Mouse (Mus musculus) kidney, postnatal 0 days (tissue): Measurements from ENCODE around the gene Edn1. TPM values are rescaled to one million over a fixed set of nuclear protein-coding genes. Genes with fewer than 3 reads are reported as not detected.

ENCODE experiments used
- ATAC-seq: fragments of 200-750 bp; cut with Nextera tagmentation; replicated peaks from 2 replicates; pipeline ENCODE4 v1.8.0; 2017; ENCODE audit warnings: low read depth, moderate number of reproducible peaks, moderate TSS enrichment, moderate library complexity; ENCODE audit not compliant: low FRiP score
- DNase-seq: peaks from one replicate; pipeline ENCODE4 v3.0.0-alpha.2; 2016; ENCODE audit warnings: low spot score
- H3K27ac ChIP-seq: fragments of 300-500 bp; sonication (generic); 2 replicates; pipeline ENCODE4 v1.5.1; 2014; ENCODE audit warnings: mild to moderate bottlenecking
- H3K27me3 ChIP-seq: fragments of 300-500 bp; sonication (generic); 2 replicates; pipeline ENCODE4 v1.6.1; 2014; ENCODE audit warnings: low read length, mixed read lengths; ENCODE audit not compliant: insufficient read depth
- H3K36me3 ChIP-seq: fragments of 300-500 bp; sonication (generic); 2 replicates; pipeline ENCODE4 v1.6.1; 2014; ENCODE audit warnings: low read length, mixed read lengths; ENCODE audit not compliant: insufficient read depth
- H3K4me1 ChIP-seq: fragments of 300-500 bp; sonication (generic); replicated peaks from 2 replicates; pipeline ENCODE4 v1.6.1; 2014; ENCODE audit warnings: antibody characterized with exemption, low read length, mixed read lengths; ENCODE audit not compliant: insufficient read depth
- H3K4me2 ChIP-seq: fragments of 300-500 bp; sonication (generic); 2 replicates; pipeline ENCODE4 v1.6.1; 2014; ENCODE audit warnings: mild to moderate bottlenecking, low read length, moderate library complexity, mixed read lengths
- H3K4me3 ChIP-seq: fragments of 300-500 bp; sonication (generic); replicated peaks from 2 replicates; pipeline ENCODE4 v1.5.1; 2014; ENCODE audit warnings: low read depth, low read length
- H3K9ac ChIP-seq: fragments of 300-500 bp; sonication (generic); 2 replicates; pipeline ENCODE4 v1.6.1; 2014; ENCODE audit warnings: low read depth, low read length
- H3K9me3 ChIP-seq: fragments of 300-500 bp; sonication (generic); replicated peaks from 2 replicates; pipeline ENCODE4 v1.6.1; 2016; ENCODE audit warnings: low read length, inconsistent platforms, mixed read lengths
- CTCF ChIP-seq: IDR thresholded peaks from 2 replicates; pipeline ENCODE4 v1.5.1; 2016; ENCODE audit warnings: antibody characterized with exemption, low read depth, mild to moderate bottlenecking, moderate library complexity
- WGBS: fragments of 180-500 bp; shearing (Covaris S2); extraction: QIAGEN DNeasy Blood & Tissue Kit; methylation state at CpG from one replicate; pipeline ENCODE4 v1.1.7; 2014; 5-methylcytosine and 5-hydroxymethylcytosine counted together
- polyA plus RNA-seq: library from polyadenylated mRNA; unstranded; fragments of >200 nt; fragmentation: Nextera tagmentation; extraction: Ambion mirVana; gene quantifications from 2 replicates; pipeline ENCODE4 v1.2.1, GENCODE M21; 2015

Edn1 gene
- polyA plus RNA-seq, 1 experiment from 2014 or later: 4.5 TPM

- ATAC-seq (no peak), DNase-seq (no peak)
- Histone ChIP-seq H3K9me3 (no peaks in the 10 kb centered on the region), H3K4me1 (no peaks in the 10 kb centered on the region), H3K27me3 (no peaks in the 10 kb centered on the region), H3K36me3 (no peaks in the 10 kb centered on the region), H3K4me2 (no peak overlapping the region), H3K27ac (no peak overlapping the region), H3K9ac (no peak overlapping the region), H3K4me3 (no peak overlapping the region)
- WGBS: 88% methylated on average over 3 of the region's 3 CpGs
- TF ChIP-seq CTCF: no peak
These were observed 33.7 kb downstream of the Edn1 start for GRCm38 (mm10) chr13:42334981-42335380.

GRCm38 (mm10) chr13:42336414-42336813 is 35.1 kb downstream of the Edn1 start:
- TF ChIP-seq CTCF: no peak
- H3K4me1 ChIP-seq: no peaks in the 10 kb centered on the region
- DNase-seq (no peak), ATAC-seq (no peak)
- H3K27ac ChIP-seq: no peak overlapping the region
- H3K4me2 ChIP-seq: no peak overlapping the region
- no peaks in the 10 kb centered on the region for H3K36me3 ChIP-seq
- WGBS: 59% methylated on average over 4 of the region's 4 CpGs
- H3K27me3 ChIP-seq: no peaks in the 10 kb centered on the region
- H3K9me3 ChIP-seq: no peaks in the 10 kb centered on the region
- H3K4me3 ChIP-seq: no peak overlapping the region
- no peak overlapping the region for H3K9ac ChIP-seq

GRCm38 (mm10) chr13:42337072-42337471 is 35.8 kb downstream of the Edn1 start:
- no peak for TF ChIP-seq CTCF
- no peak for DNase-seq
- H3K4me3 ChIP-seq: no peak overlapping the region
- H3K9me3 ChIP-seq: no peaks in the 10 kb centered on the region
- no peak for ATAC-seq
- H3K36me3 ChIP-seq: no peaks in the 10 kb centered on the region
- H3K27me3 ChIP-seq: no peaks in the 10 kb centered on the region
- 78% methylated on average over 2 of the region's 2 CpGs for WGBS
- H3K9ac ChIP-seq: no peak overlapping the region
- no peaks in the 10 kb centered on the region for H3K4me1 ChIP-seq
- no peak overlapping the region for H3K4me2 ChIP-seq
- H3K27ac ChIP-seq: no peak overlapping the region

GRCm38 (mm10) chr13:42339466-42339865 is 38.2 kb downstream of the Edn1 start:
- H3K27me3 ChIP-seq: no peaks in the 10 kb centered on the region
- H3K4me3 ChIP-seq: no peak overlapping the region
- H3K36me3 ChIP-seq: no peaks in the 10 kb centered on the region
- no peaks in the 10 kb centered on the region for H3K9me3 ChIP-seq
- DNase-seq (no peak), ATAC-seq (no peak)
- H3K9ac ChIP-seq: no peak overlapping the region
- WGBS: 64% methylated on average over 2 of the region's 2 CpGs
- no peak overlapping the region for H3K27ac ChIP-seq
- H3K4me1 ChIP-seq: no peaks in the 10 kb centered on the region
- H3K4me2 ChIP-seq: no peak overlapping the region
- no peak for TF ChIP-seq CTCF

GRCm38 (mm10) chr13:42341871-42342532 is 40.7 kb downstream of the Edn1 start:
- DNase-seq (peak; percentile 22), ATAC-seq (no peak)
- Histone ChIP-seq H3K27ac (no peak overlapping the region), H3K4me1 (no peaks in the 10 kb centered on the region), H3K36me3 (no peaks in the 10 kb centered on the region), H3K27me3 (no peaks in the 10 kb centered on the region), H3K4me2 (no peak overlapping the region), H3K4me3 (no peak overlapping the region), H3K9ac (no peak overlapping the region), H3K9me3 (no peaks in the 10 kb centered on the region)
- no peak for TF ChIP-seq CTCF
- 54% methylated on average over 2 of the region's 2 CpGs for WGBS

GRCm38 (mm10) chr13:42345439-42345838 is 44.2 kb downstream of the Edn1 start:
- H3K4me3 ChIP-seq: no peak overlapping the region

GRCm38 (mm10) chr13:42346414-42346813 is 45.1 kb downstream of the Edn1 start:
- Histone ChIP-seq H3K4me1 (no peaks in the 10 kb centered on the region), H3K27me3 (no peaks in the 10 kb centered on the region), H3K27ac (peak overlapping the region; percentile 70), H3K4me3 (no peak overlapping the region), H3K9me3 (no peaks in the 10 kb centered on the region), H3K9ac (no peak overlapping the region), H3K36me3 (no peaks in the 10 kb centered on the region), H3K4me2 (no peak overlapping the region)
- TF ChIP-seq CTCF: no peak
- ATAC-seq: peak; percentile 83
- peak; percentile 32 for DNase-seq
- WGBS: 29% methylated on average over 7 of the region's 7 CpGs

More at GRCm38 (mm10) chr13:42345439-42345838, 44.2 kb downstream of the Edn1 start:
- H3K9ac ChIP-seq: no peak overlapping the region
- DNase-seq (no peak), ATAC-seq (no peak)
- H3K4me1 ChIP-seq: no peaks in the 10 kb centered on the region
- no peak for TF ChIP-seq CTCF
- no peak overlapping the region for H3K4me2 ChIP-seq
- H3K9me3 ChIP-seq: no peaks in the 10 kb centered on the region
- 62% methylated on average over 7 of the region's 7 CpGs for WGBS
- no peak overlapping the region for H3K27ac ChIP-seq
- H3K27me3 ChIP-seq: no peaks in the 10 kb centered on the region
- H3K36me3 ChIP-seq: no peaks in the 10 kb centered on the region
